ENCODE assay signal across 12 mouse cellular contexts in the genomic region with DNA sequence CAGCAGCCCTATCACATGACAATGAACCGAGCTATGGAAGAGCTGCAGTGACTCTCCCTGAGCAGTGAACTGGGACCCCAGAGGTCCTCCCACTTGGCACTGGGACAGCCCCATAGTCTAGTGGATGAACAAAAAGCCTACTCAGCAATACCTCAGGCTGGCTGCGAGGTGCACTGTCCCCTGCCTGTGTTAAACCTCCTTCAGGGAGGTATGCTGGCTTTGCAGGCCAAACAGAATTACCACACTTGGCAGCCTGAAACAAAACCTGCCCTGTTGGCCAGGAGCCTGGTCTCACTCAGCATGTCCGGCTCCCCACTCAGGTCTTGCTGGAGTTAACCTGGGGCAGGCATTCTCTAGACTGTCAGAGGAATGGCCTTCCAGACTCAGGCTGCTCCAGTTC.
A peak's percentile ranks its signal among the peaks of the same experiment; 100 is the strongest.
DNase-seq lines count a peak whose midpoint lies in the region; ATAC-seq and TF ChIP-seq lines count a peak whose summit lies in the region.
"Had no signal": no experiment of that assay in that cellular context is flagged by ENCODE, and none has a peak within 500 bp of the region (broad histone marks: within the 10 kb centered on the region; RNA-seq: fewer than 3 reads in every experiment).

No protein-coding gene starts in this region.

- H3K4me1 ChIP-seq in lung, embryonic 16.5 days (replicated peaks; ENCODE audit: control insufficient read depth, insufficient read depth, low read length): no peaks in the 10 kb centered on the region
- no peaks in the 10 kb centered on the region for H3K4me1 ChIP-seq in lung, adult 2 months (ENCODE audit: control insufficient read depth, insufficient read depth, low read length)
- H3K4me1 ChIP-seq in kidney, embryonic 16.5 days (ENCODE audit: insufficient read depth, low read length): 0 out of 2 replicates have a peak, but pooled peaks cover 3% of the 10 kb centered on the region
- no peaks in the 10 kb centered on the region for H3K4me1 ChIP-seq in heart, adult 2 months (ENCODE audit: control insufficient read depth, insufficient read depth, low read length)
- H3K4me1 ChIP-seq in intestine, embryonic 16.5 days (ENCODE audit: control insufficient read depth, insufficient read depth, low read length): no peaks in the 10 kb centered on the region
- H3K4me1 ChIP-seq: heart, embryonic 10.5 days; liver, embryonic 15.5 days had no signal

- DNase-seq in lung, adult 2 months: no peak
- peak; percentile 90 for DNase-seq in cerebellum, adult 9-10 months
- DNase-seq in lung, postnatal 36 days: peak; percentile 24
- DNase-seq in heart, adult 2 months: no peak
- DNase-seq: midbrain, embryonic 14.5 days had no signal

- no peak for TF ChIP-seq CTCF in lung, adult 2 months (IDR thresholded peaks at IDR 0.05; ENCODE audit: insufficient read depth, low read length)
- TF ChIP-seq CTCF in heart, adult 2 months (IDR thresholded peaks at IDR 0.05): no peak

- no peak for TF ChIP-seq EP300 in heart, adult 2 months (IDR thresholded peaks at IDR 0.05; ENCODE audit: insufficient read depth, low read depth, low read length)

- intact Hi-C loops in heart, adult 2 months (cut with DNase I): no loop called here

- no peaks in the 10 kb centered on the region for H3K9me3 ChIP-seq in lung, embryonic 16.5 days (ENCODE audit: control insufficient read depth, low read length)
- H3K9me3 ChIP-seq in kidney, embryonic 16.5 days (ENCODE audit: low read length): 0 out of 2 replicates have a peak, but pooled peaks cover 6% of the 10 kb centered on the region
- H3K9me3 ChIP-seq in intestine, embryonic 16.5 days (ENCODE audit: control insufficient read depth, low read length): no peaks in the 10 kb centered on the region
- H3K9me3 ChIP-seq: heart, embryonic 10.5 days; liver, embryonic 15.5 days had no signal

- peak overlapping the region; percentile 16; the same call in 1 of the 2 replicates for H3K27ac ChIP-seq in lung, embryonic 16.5 days (ENCODE audit: low read length)
- no peak overlapping the region for H3K27ac ChIP-seq in kidney, embryonic 16.5 days (ENCODE audit: low read length)
- H3K27ac ChIP-seq in heart, adult 2 months: no peak overlapping the region
- no peak overlapping the region for H3K27ac ChIP-seq in intestine, embryonic 16.5 days (ENCODE audit: low read length)
- H3K27ac ChIP-seq: embryonic facial prominence, embryonic 13.5 days; heart, embryonic 10.5 days; hindbrain, embryonic 13.5 days; liver, embryonic 15.5 days had no signal

- no peak overlapping the region for H3K4me3 ChIP-seq in lung, embryonic 16.5 days (ENCODE audit: low read length)
- H3K4me3 ChIP-seq in lung, adult 2 months (replicated peaks; ENCODE audit: extremely low read depth, low read depth, low read length): no peak overlapping the region
- H3K4me3 ChIP-seq in kidney, embryonic 16.5 days (ENCODE audit: low read length): no peak overlapping the region
- H3K4me3 ChIP-seq in heart, adult 2 months: no peak overlapping the region
- no peak overlapping the region for H3K4me3 ChIP-seq in intestine, embryonic 16.5 days (ENCODE audit: low read length)
- H3K4me3 ChIP-seq: embryonic facial prominence, embryonic 13.5 days; heart, embryonic 10.5 days; hindbrain, embryonic 13.5 days; liver, embryonic 15.5 days had no signal

- no peaks in the 10 kb centered on the region for H3K79me2 ChIP-seq in heart, adult 2 months (replicated peaks; ENCODE audit: control insufficient read depth, insufficient read depth, low read length)

- H3K27me3 ChIP-seq in lung, embryonic 16.5 days (ENCODE audit: control insufficient read depth, insufficient read depth, low read depth, low read length): no peaks in the 10 kb centered on the region
- H3K27me3 ChIP-seq in kidney, embryonic 16.5 days (ENCODE audit: insufficient read depth, low read length): no peaks in the 10 kb centered on the region
- H3K27me3 ChIP-seq in heart, adult 2 months (ENCODE audit: control insufficient read depth, insufficient read depth, low read length): no peaks in the 10 kb centered on the region
- H3K27me3 ChIP-seq in intestine, embryonic 16.5 days (replicated peaks; ENCODE audit: control insufficient read depth, insufficient read depth, low read length): no peaks in the 10 kb centered on the region
- H3K27me3 ChIP-seq: embryonic facial prominence, embryonic 13.5 days; hindbrain, embryonic 13.5 days; liver, embryonic 15.5 days had no signal

- no peak overlapping the region for H3K9ac ChIP-seq in lung, embryonic 16.5 days (ENCODE audit: low read length)
- no peak overlapping the region for H3K9ac ChIP-seq in kidney, embryonic 16.5 days (replicated peaks; ENCODE audit: low read length)
- H3K9ac ChIP-seq in heart, adult 2 months (ENCODE audit: low read depth, low read length): no peak overlapping the region
- no peak overlapping the region for H3K9ac ChIP-seq in intestine, embryonic 16.5 days (ENCODE audit: low read depth, low read length)
- H3K9ac ChIP-seq: embryonic facial prominence, embryonic 13.5 days; hindbrain, embryonic 13.5 days; liver, embryonic 15.5 days had no signal

- no peaks in the 10 kb centered on the region for H3K36me3 ChIP-seq in lung, embryonic 16.5 days (ENCODE audit: control insufficient read depth, insufficient read depth, low read length)
- no peaks in the 10 kb centered on the region for H3K36me3 ChIP-seq in kidney, embryonic 16.5 days (ENCODE audit: insufficient read depth, low read length)
- H3K36me3 ChIP-seq in heart, adult 2 months (ENCODE audit: control insufficient read depth, insufficient read depth, low read length): no peaks in the 10 kb centered on the region
- H3K36me3 ChIP-seq in intestine, embryonic 16.5 days (ENCODE audit: control insufficient read depth, insufficient read depth, low read length): no peaks in the 10 kb centered on the region
- H3K36me3 ChIP-seq: embryonic facial prominence, embryonic 13.5 days; heart, embryonic 10.5 days; hindbrain, embryonic 13.5 days; liver, embryonic 15.5 days had no signal

- ATAC-seq in lung, embryonic 16.5 days (ENCODE audit: low read depth): peak; percentile 72; the same call in 1 of the 2 replicates
- peak; percentile 70; the same call in 1 of the 2 replicates for ATAC-seq in kidney, embryonic 16.5 days (ENCODE audit: low FRiP score, low TSS enrichment)
- ATAC-seq in intestine, embryonic 16.5 days: no peak

- no peak overlapping the region for H3K4me2 ChIP-seq in lung, embryonic 16.5 days (ENCODE audit: low read depth, low read length)
- no peak overlapping the region for H3K4me2 ChIP-seq in kidney, embryonic 16.5 days (replicated peaks; ENCODE audit: low read depth, low read length)
- H3K4me2 ChIP-seq in intestine, embryonic 16.5 days (ENCODE audit: low read depth, low read length): no peak overlapping the region
- H3K4me2 ChIP-seq: embryonic facial prominence, embryonic 13.5 days; hindbrain, embryonic 13.5 days; liver, embryonic 15.5 days had no signal

- WGBS in lung, embryonic 16.5 days: 39% methylated on average over 3 of the region's 3 CpGs
- 62% methylated on average over 3 of the region's 3 CpGs for WGBS in lung, adult 2 months
- 39% methylated on average over 3 of the region's 3 CpGs for WGBS in kidney, embryonic 16.5 days
- WGBS in heart, adult 2 months: 53% methylated on average over 3 of the region's 3 CpGs
- 61% methylated on average over 3 of the region's 3 CpGs for WGBS in intestine, embryonic 16.5 days

- TF ChIP-seq POLR2A in lung, adult 2 months (IDR thresholded peaks at IDR 0.05; ENCODE audit: borderline replicate concordance, extremely low read depth, low read depth, low read length): no peak
- no peak for TF ChIP-seq POLR2A in heart, adult 2 months (IDR thresholded peaks at IDR 0.05; ENCODE audit: insufficient read depth, low read depth, low read length)

Comparison
In these comparisons a context has a peak if more than half of its experiments do, and no peak if none do; other contexts are left out.
1. DNase-seq: peak in cerebellum, adult 9-10 months (single experiment) and lung, postnatal 36 days (single experiment); none in lung, adult 2 months (single experiment) and heart, adult 2 months (0 of 2).